Mouse (Mus musculus) heart, postnatal 0 days (tissue): ENCODE measurements around the gene Grm2. TPM values are rescaled to one million over a fixed set of nuclear protein-coding genes. Genes with fewer than 3 reads are reported as not detected.
"Not testable (repeated sequence)": the region's sequence is repeated elsewhere in the genome, so short reads cannot be mapped to it uniquely, and the experiment has no call there.

Experiments
- ATAC-seq: fragments of 200-750 bp; cut with Nextera tagmentation; 2 replicates; pipeline ENCODE4 v1.8.0; 2017; ENCODE audit warnings: low read depth, moderate number of reproducible peaks, moderate library complexity; ENCODE audit not compliant: insufficient read depth
- DNase-seq: peaks from one replicate; pipeline ENCODE4 v3.0.0-alpha.2; 2016; ENCODE audit warnings: low spot score
- H3K27ac ChIP-seq: fragments of 300-500 bp; sonication (generic); 2 replicates; pipeline ENCODE4 v1.5.1; 2014; ENCODE audit warnings: low read depth, mild to moderate bottlenecking
- H3K27me3 ChIP-seq: fragments of 300-500 bp; sonication (generic); 2 replicates; pipeline ENCODE4 v1.6.1; 2014; ENCODE audit warnings: low read length, mixed read lengths; ENCODE audit not compliant: control insufficient read depth, insufficient read depth
- H3K36me3 ChIP-seq: fragments of 300-500 bp; sonication (generic); replicated peaks from 2 replicates; pipeline ENCODE4 v1.6.1; 2014; ENCODE audit warnings: low read length, mixed read lengths; ENCODE audit not compliant: control insufficient read depth, insufficient read depth
- H3K4me1 ChIP-seq: fragments of 300-500 bp; sonication (generic); 2 replicates; pipeline ENCODE4 v1.6.1; 2014; ENCODE audit warnings: antibody characterized with exemption; ENCODE audit not compliant: control insufficient read depth, insufficient read depth
- H3K4me2 ChIP-seq: fragments of 300-500 bp; sonication (generic); 2 replicates; pipeline ENCODE4 v1.6.1; 2014; ENCODE audit warnings: low read depth, mild to moderate bottlenecking, low read length, moderate library complexity
- H3K4me3 ChIP-seq: fragments of 300-500 bp; sonication (generic); 2 replicates; pipeline ENCODE4 v1.5.1; 2014; ENCODE audit warnings: low read depth, low read length
- H3K9ac ChIP-seq: fragments of 300-500 bp; sonication (generic); replicated peaks from 2 replicates; pipeline ENCODE4 v1.6.1; 2014; ENCODE audit warnings: low read depth, low read length, mixed read lengths
- H3K9me3 ChIP-seq: fragments of 300-500 bp; sonication (generic); replicated peaks from 2 replicates; pipeline ENCODE4 v1.6.1; 2016; ENCODE audit warnings: low read length; ENCODE audit not compliant: control insufficient read depth
- CTCF ChIP-seq: IDR thresholded peaks from 2 replicates; pipeline ENCODE4 v1.5.1; 2016; ENCODE audit warnings: antibody characterized with exemption, control low read depth, low read depth
- EP300 ChIP-seq: IDR thresholded peaks from 2 replicates; pipeline ENCODE4 v1.6.1; 2016; ENCODE audit warnings: antibody characterized with exemption, low read depth
- WGBS: fragments of 180-500 bp; shearing (Covaris S2); extraction: QIAGEN DNeasy Blood & Tissue Kit; methylation state at CpG from one replicate; pipeline ENCODE4 v1.1.7; 2014; 5-methylcytosine and 5-hydroxymethylcytosine counted together
- polyA plus RNA-seq: library from polyadenylated mRNA; unstranded; fragments of >200 nt; fragmentation: Nextera tagmentation; extraction: Ambion mirVana; gene quantifications from 2 replicates; pipeline ENCODE4 v1.2.1, GENCODE M21; 2015
- total RNA-seq: library from RNA; depleted of rRNA; stranded (reverse); fragments of >200 nt; gene quantifications from 2 replicates; pipeline ENCODE4 v1.2.3, GENCODE M21; 2014; ENCODE audit warnings: low replicate concordance; rRNA removed

Grm2 gene
- total and polyA plus RNA-seq, 2 experiments from 2014 or later, result not detected

DNA sequence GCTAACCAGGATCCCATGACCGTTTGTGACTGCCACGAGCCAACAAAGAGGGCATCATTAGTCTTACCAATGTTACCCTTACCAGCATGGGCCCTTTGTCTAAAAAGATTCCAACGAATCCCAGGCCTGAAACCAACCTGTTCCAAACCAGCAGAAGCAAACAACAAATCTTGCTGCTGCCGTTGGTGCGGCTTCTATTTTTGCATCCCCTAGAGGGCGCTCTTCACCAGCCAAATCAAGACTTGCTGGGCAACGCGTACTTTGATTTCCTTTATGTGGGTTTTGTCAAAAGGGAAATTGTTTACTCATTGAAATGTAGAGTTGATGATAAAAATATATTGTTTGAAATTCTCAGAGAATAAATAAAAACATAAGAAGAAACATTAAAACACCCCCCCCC is 55.3 kb downstream of the Grm2 start:
- DNase-seq (peak; percentile 27), ATAC-seq (no peak)
- Histone ChIP-seq H3K4me1 (no peaks in the 10 kb centered on the region), H3K9me3 (no peaks in the 10 kb centered on the region), H3K4me2 (no peak overlapping the region), H3K27me3 (no peaks in the 10 kb centered on the region), H3K9ac (no peak overlapping the region), H3K4me3 (no peak overlapping the region), H3K27ac (no peak overlapping the region), H3K36me3 (no peaks in the 10 kb centered on the region)
- peak; percentile 71 for TF ChIP-seq CTCF
- TF ChIP-seq EP300, result no peak
- 15% methylated on average over 8 of the region's 8 CpGs for WGBS

DNA sequence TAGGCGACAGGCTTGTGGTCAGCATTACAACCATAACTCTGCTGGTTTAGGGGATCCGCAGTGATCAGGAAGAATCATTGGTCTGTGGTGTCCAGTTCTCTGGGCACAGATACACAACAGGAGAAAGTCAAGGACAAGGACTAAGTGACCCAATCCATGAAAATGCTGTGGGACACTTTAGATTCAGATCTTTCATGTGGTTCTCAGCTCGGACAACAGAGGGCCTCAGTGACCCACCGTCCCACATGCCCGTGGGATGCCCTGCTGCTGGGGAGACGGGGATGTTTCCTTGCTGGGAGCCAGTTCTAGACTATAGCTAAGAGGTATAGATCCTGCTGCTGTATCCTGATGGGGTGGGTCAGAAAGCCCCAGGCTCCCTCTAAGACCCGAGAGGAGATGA is 57.4 kb downstream of the Grm2 start:
- ATAC-seq (no peak), DNase-seq (no peak)
- no peaks in the 10 kb centered on the region for H3K9me3 ChIP-seq
- no peak overlapping the region for H3K4me3 ChIP-seq
- H3K27me3 ChIP-seq, result no peaks in the 10 kb centered on the region
- TF ChIP-seq EP300, result no peak
- TF ChIP-seq CTCF, result no peak
- no peak overlapping the region for H3K27ac ChIP-seq
- no peak overlapping the region for H3K9ac ChIP-seq
- no peaks in the 10 kb centered on the region for H3K36me3 ChIP-seq
- WGBS, result 40% methylated on average over 7 of the region's 7 CpGs
- H3K4me2 ChIP-seq, result no peak overlapping the region
- H3K4me1 ChIP-seq, result no peaks in the 10 kb centered on the region

DNA sequence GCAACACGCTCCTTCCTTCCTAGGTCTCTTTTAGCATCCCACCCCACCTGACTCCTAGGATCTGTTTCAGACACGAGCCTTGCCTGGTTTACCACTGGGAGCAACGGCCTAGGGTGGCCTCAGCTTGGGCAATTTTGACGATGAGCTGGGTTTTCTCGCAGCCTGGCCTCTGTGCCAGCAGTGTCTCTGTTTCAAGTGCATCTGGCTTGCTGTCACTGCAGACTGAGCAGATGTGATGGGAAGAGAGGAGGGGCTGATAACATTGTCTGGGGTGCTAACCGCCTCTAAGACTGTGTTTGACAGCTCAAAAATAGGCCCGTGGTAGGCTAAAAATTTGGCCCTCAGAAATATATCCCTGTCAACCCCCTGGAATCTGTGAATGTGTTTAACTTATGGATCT is 60.0 kb downstream of the Grm2 start:
- Histone ChIP-seq H3K4me1 (no peaks in the 10 kb centered on the region), H3K36me3 (no peaks in the 10 kb centered on the region), H3K4me3 (no peak overlapping the region), H3K27me3 (no peaks in the 10 kb centered on the region), H3K9ac (no peak overlapping the region), H3K4me2 (no peak overlapping the region), H3K27ac (no peak overlapping the region), H3K9me3 (no peaks in the 10 kb centered on the region)
- ATAC-seq, result no peak
- WGBS, result 46% methylated on average over 7 of the region's 7 CpGs
- DNase-seq, result no peak
- no peak for TF ChIP-seq EP300
- no peak for TF ChIP-seq CTCF

DNA sequence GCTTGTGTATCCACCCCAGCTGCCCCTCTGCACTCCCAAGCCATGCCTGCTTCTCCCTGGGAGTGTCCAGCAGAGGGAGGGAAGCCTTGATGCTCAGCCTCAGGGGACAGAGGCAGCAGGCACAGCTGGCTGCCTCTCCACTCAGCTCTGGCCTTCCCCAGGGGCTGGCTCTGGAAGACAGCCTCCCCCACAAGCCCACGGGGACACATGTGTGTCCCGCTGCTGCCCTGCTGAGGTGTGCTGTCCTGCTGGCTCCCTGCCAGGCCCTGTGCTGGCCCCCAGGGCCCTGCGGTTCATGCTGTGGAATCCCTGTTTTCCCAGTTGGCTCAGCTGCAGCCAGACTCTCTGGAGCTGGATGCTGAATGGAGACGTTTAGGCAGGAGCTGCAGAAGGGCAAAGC is 60.5 kb downstream of the Grm2 start:
- WGBS, result 6% methylated on average over 4 of the region's 4 CpGs
- H3K27ac ChIP-seq, ATAC-seq, H3K27me3 ChIP-seq, H3K9ac ChIP-seq, H3K36me3 ChIP-seq, H3K4me1 ChIP-seq, H3K4me3 ChIP-seq, DNase-seq, H3K4me2 ChIP-seq, H3K9me3 ChIP-seq: not testable (repeated sequence)

Other genes starting within 250 kb of the Grm2 start
- 783 and 913 TPM in 2 replicates for gene Rpl29, start 226.6 kb downstream of the Grm2 start, total RNA-seq
- gene Rpl29, start 226.6 kb downstream of the Grm2 start, polyA plus RNA-seq, result 504 and 531 TPM in 2 replicates
- 38.5 and 45.3 TPM in 2 replicates for gene Acy1, start 217.8 kb downstream of the Grm2 start, total RNA-seq
- gene Acy1, start 217.8 kb downstream of the Grm2 start, polyA plus RNA-seq, result 19.0 and 20.1 TPM in 2 replicates
- 14.9 and 46.8 TPM in 2 replicates for gene Abhd14b, start 208.6 kb downstream of the Grm2 start, total RNA-seq
- gene Abhd14b, start 208.6 kb downstream of the Grm2 start, polyA plus RNA-seq, result 5.3 and 5.9 TPM in 2 replicates
- gene Abhd14a, start 208.4 kb downstream of the Grm2 start, total RNA-seq, result 57.3 and 64.8 TPM in 2 replicates
- 45.8 and 47.1 TPM in 2 replicates for gene Abhd14a, start 208.4 kb downstream of the Grm2 start, polyA plus RNA-seq
- 157 and 188 TPM in 2 replicates for gene Pcbp4, start 202.8 kb downstream of the Grm2 start, total RNA-seq
- 40.9 and 44.1 TPM in 2 replicates for gene Pcbp4, start 202.8 kb downstream of the Grm2 start, polyA plus RNA-seq
- gene Gpr62, start 190.1 kb downstream of the Grm2 start, total RNA-seq, result not detected in 2 replicates
- 0.11 TPM in 1 of 2 replicates, not detected in the other for gene Gpr62, start 190.1 kb downstream of the Grm2 start, polyA plus RNA-seq
- 16.5 and 54.6 TPM in 2 replicates for gene Rrp9, start 180.1 kb downstream of the Grm2 start, total RNA-seq
- gene Rrp9, start 180.1 kb downstream of the Grm2 start, polyA plus RNA-seq, result 17.6 and 21.0 TPM in 2 replicates
- 7.2 and 16.7 TPM in 2 replicates for gene Parp3, start 179.1 kb downstream of the Grm2 start, total RNA-seq
- gene Parp3, start 179.1 kb downstream of the Grm2 start, polyA plus RNA-seq, result 2.8 and 2.9 TPM in 2 replicates
- not detected in 2 replicates for gene Iqcf1, start 156.1 kb downstream of the Grm2 start, total RNA-seq
- not detected in 2 replicates for gene Iqcf1, start 156.1 kb downstream of the Grm2 start, polyA plus RNA-seq
- not detected in 2 replicates for gene Iqcf5, start 141.5 kb downstream of the Grm2 start, total RNA-seq
- not detected in 2 replicates for gene Iqcf5, start 141.5 kb downstream of the Grm2 start, polyA plus RNA-seq
- gene Iqcf3, start 94.5 kb downstream of the Grm2 start, total RNA-seq, result not detected in 2 replicates
- gene Iqcf3, start 94.5 kb downstream of the Grm2 start, polyA plus RNA-seq, result not detected in 2 replicates
- gene Iqcf4, start 85.1 kb downstream of the Grm2 start, total RNA-seq, result not detected in 2 replicates
- not detected in 2 replicates for gene Iqcf4, start 85.1 kb downstream of the Grm2 start, polyA plus RNA-seq
- gene Iqcf6, start 29.5 kb downstream of the Grm2 start, total RNA-seq, result not detected in 2 replicates
- not detected in 2 replicates for gene Iqcf6, start 29.5 kb downstream of the Grm2 start, polyA plus RNA-seq
- 30.9 and 122 TPM in 2 replicates for gene Tex264, start 29.8 kb upstream of the Grm2 start, total RNA-seq
- 44.6 and 47.9 TPM in 2 replicates for gene Tex264, start 29.8 kb upstream of the Grm2 start, polyA plus RNA-seq
- 10.8 and 23.2 TPM in 2 replicates for gene Rad54l2, start 133.1 kb upstream of the Grm2 start, total RNA-seq
- gene Rad54l2, start 133.1 kb upstream of the Grm2 start, polyA plus RNA-seq, result 1.8 and 1.9 TPM in 2 replicates
- gene Dcaf1, start 165.8 kb upstream of the Grm2 start, total RNA-seq, result 19.7 and 20.9 TPM in 2 replicates
- 6.4 and 7.1 TPM in 2 replicates for gene Dcaf1, start 165.8 kb upstream of the Grm2 start, polyA plus RNA-seq
- 14.5 and 23.8 TPM in 2 replicates for gene Rbm15b, start 231.3 kb upstream of the Grm2 start, total RNA-seq
- gene Rbm15b, start 231.3 kb upstream of the Grm2 start, polyA plus RNA-seq, result 2.2 TPM in 2 replicates
- 50.8 and 55.2 TPM in 2 replicates for gene Manf, start 235.9 kb upstream of the Grm2 start, total RNA-seq
- gene Manf, start 235.9 kb upstream of the Grm2 start, polyA plus RNA-seq, result 88.0 and 137 TPM in 2 replicates